Mouse (Mus musculus) activated CD4-positive, CD25-positive, alpha-beta regulatory T cell, adult 9 weeks (primary cell): ENCODE results near the gene Zfp677. TPM values are rescaled to one million over a fixed set of nuclear protein-coding genes. Genes with fewer than 3 reads are reported as not detected.

Experiments
- polyA plus RNA-seq: library from polyadenylated mRNA; unstranded; fragments of 100-300 nt; shearing (Covaris generic); gene quantifications from one replicate; pipeline ENCODE4 v1.2.1, GENCODE M21; 2017

The Zfp677 gene
- polyA plus RNA-seq: 21.2 TPM

DNA sequence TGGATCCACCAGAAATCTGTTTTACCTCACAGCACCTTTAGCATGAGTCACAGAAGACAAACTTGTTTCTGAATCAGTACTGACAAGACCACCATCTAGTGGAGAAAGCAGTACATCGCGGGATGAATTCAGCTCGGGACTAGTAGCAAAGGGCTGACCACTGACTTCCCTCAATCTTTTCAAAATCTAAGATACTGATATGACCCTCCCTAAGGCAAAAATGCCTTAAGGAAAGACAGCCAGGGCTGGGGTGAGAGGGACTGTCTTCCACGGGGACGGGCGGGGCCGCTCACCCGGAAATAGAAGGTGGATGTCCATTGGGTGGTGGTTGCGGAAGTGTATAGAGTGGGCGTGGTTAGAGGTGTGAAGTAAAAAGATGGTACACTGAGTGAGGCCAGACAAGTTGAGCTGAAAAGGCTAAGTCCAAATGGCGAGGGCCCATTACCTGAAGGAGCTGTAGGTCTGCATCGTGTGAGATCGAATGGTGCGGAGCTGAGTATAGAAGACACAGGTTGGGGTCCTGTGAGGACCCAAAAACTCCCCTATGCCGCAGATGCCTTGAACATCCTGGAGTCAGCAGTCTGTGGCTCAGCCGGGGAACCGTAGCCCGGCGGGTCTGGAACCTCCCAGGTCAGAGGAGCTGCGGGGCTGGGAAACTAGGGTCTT is at the start of gene Zfp677:
Gene Zfp677 (plus strand): TSS at position 358 of the 666 bp plus-strand sequence.

DNA sequence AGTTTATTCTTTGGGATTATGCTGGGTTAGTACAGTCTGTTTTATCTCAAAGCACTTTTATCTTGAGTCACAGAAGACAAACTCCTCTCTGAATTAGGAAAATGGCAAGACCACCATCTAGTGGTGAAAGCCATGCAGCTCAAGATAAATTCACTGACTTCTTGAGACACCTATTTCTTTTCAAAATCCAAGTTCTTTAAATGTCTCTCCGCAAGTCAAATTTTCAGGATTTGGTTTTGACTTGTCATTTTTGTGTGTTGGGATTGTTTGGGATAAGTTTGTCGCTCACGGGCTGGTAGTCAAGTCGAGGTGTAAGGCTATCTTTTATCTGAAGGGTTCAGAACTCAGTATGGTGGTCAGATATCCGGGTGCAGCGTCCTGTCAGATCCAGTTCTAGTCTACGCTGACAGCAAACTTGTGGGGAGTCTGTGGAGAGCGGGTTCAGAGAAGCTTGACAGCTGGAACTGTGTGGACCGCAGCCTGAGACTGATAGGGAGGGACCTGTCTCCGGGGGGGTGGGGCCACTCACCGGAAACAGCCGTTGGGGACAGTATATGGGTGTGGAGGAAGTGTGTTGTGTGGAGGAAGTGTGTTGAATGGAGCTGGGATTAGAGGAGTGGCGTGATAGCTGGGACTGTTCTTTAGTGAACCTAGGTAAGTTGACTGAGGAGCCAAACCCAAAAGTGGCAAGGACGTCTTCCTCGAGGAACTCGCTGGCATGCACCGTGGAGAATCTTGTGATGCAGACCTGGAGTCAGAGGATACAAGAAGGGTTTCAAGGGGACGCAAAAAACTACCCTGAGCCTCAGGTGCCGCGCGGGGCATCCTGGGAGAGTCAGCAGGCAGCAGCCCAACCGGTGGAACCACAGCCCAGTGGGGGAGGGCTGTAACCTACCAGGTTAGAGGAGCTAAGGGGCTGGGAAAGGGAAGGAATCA is 39.4 kb downstream of the Zfp677 start, which contains the start of gene Zfp54:
Gene Zfp54 (plus strand): TSS at position 564 of the 936 bp plus-strand sequence.

Other genes with a start within 250 kb of the Zfp677 start
- not detected for gene Vmn1r234, start 157.7 kb upstream of the Zfp677 start, polyA plus RNA-seq
- gene Vmn1r235, start 127.3 kb upstream of the Zfp677 start, polyA plus RNA-seq: not detected
- gene Vmn1r236, start 100.8 kb upstream of the Zfp677 start, polyA plus RNA-seq: not detected
- not detected for gene Vmn1r237, start 71.9 kb upstream of the Zfp677 start, polyA plus RNA-seq
- gene Zfp54, start 39.5 kb downstream of the Zfp677 start, polyA plus RNA-seq: 15.2 TPM
- 45.0 TPM for gene Zfp51, start 66.6 kb downstream of the Zfp677 start, polyA plus RNA-seq
- gene Zfp53, start 105.2 kb downstream of the Zfp677 start, polyA plus RNA-seq: 64.0 TPM
- gene Zfp52, start 151.8 kb downstream of the Zfp677 start, polyA plus RNA-seq: 30.7 TPM
- 6.4 TPM for gene Zfp948, start 183.3 kb downstream of the Zfp677 start, polyA plus RNA-seq